Mouse (Mus musculus): Measurements from ENCODE around the gene Nsl1. TPM values are rescaled to one million over a fixed set of nuclear protein-coding genes. Genes with fewer than 3 reads are reported as not detected.

The Nsl1 gene
- polyA plus RNA-seq, 1 experiment from 2014 or later, result 26.4 TPM

DNA sequence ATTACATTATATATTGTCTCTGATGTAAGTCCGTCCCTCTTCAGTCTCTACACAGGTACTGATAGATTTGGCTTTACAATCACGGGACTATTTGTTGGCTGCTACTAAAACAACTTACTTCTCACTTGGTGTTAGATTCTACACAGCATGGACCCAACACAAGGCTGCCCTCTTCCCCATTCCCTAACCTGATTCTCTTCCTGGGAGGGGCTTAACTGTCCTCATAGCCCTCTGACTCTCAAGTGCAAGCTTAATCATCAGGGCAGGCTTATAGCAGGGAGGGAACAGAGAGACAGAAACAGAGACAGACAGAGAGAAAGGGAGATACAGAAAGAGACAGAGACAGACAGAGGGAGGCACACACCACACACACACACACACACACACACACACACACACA, 68.9 kb downstream of the Nsl1 start:
- Histone ChIP-seq H3K4me2 (no peak overlapping the region), H3K4me3 (replicated peaks) (no peak overlapping the region), H3K27ac (no peak overlapping the region), H3K4me1 (no peaks in the 10 kb centered on the region; the same call in 1 of the 2 replicates), H3K27me3 (0 out of 2 replicates have a peak, but pooled peaks cover 3% of the 10 kb centered on the region), H3K36me3 (replicated peaks) (no peaks in the 10 kb centered on the region), H3K9me3 (peaks cover 10% of the 10 kb centered on the region), H3K9ac (no peak overlapping the region)
- 86% methylated on average over 2 of the region's 2 CpGs for WGBS
- ATAC-seq (ENCODE audit: low FRiP score), result no peak

DNA sequence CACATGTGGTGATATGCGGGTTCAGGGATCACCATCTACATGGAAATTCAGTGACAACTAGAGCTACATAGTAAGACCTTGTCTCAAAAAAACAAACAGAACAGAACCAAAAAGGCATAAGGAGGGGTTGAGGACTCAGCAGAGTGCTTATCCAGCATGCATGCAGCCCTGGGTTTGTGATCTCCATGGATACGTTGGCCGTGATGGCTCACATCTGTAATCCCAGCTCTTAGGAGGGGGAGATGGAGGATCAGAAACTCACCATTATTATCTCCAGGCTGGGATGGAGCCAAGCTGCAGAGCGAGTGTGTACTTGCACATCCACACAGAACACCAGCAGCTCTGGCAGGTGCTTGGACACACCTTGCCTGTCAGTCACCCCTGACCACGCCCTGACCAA, 69.4 kb downstream of the Nsl1 start:
- Histone ChIP-seq H3K27me3 (0 out of 2 replicates have a peak, but pooled peaks cover 3% of the 10 kb centered on the region), H3K9ac (no peak overlapping the region), H3K36me3 (replicated peaks) (no peaks in the 10 kb centered on the region), H3K4me2 (no peak overlapping the region), H3K4me1 (no peaks in the 10 kb centered on the region; the same call in 1 of the 2 replicates), H3K4me3 (replicated peaks) (no peak overlapping the region), H3K27ac (no peak overlapping the region), H3K9me3 (peaks cover 10% of the 10 kb centered on the region)
- WGBS, result 89% methylated on average over 5 of the region's 5 CpGs
- ATAC-seq (ENCODE audit: low FRiP score), result no peak

DNA sequence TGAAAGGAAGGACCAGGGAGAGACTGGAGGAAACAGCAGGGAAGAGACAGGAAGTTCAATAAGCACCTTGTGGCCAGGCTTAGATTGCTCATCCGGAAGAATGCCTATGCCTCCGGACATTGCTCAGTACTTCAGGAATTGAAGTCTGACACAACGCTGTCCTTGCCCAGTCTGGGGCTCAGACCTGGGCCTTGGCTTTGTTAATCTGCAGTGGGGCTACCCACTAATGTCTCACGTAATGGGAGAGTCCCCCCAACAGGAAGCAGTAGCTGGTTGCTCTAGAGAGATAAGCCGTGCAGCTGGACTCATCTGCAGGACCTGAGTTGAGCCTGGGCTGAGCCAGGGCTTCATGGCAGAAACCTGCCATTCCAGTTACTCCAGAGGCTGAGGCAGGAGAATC, 70.1 kb downstream of the Nsl1 start:
- H3K4me3 ChIP-seq (replicated peaks), result no peak overlapping the region
- no peak overlapping the region for H3K9ac ChIP-seq
- H3K36me3 ChIP-seq (replicated peaks), result no peaks in the 10 kb centered on the region
- H3K9me3 ChIP-seq, result peaks cover 10% of the 10 kb centered on the region
- no peaks in the 10 kb centered on the region; the same call in 1 of the 2 replicates for H3K4me1 ChIP-seq
- H3K27ac ChIP-seq, result no peak overlapping the region
- ATAC-seq (ENCODE audit: low FRiP score), result no peak
- 0 out of 2 replicates have a peak, but pooled peaks cover 3% of the 10 kb centered on the region for H3K27me3 ChIP-seq
- no peak overlapping the region for H3K4me2 ChIP-seq
- 77% methylated on average over 5 of the region's 5 CpGs for WGBS

DNA sequence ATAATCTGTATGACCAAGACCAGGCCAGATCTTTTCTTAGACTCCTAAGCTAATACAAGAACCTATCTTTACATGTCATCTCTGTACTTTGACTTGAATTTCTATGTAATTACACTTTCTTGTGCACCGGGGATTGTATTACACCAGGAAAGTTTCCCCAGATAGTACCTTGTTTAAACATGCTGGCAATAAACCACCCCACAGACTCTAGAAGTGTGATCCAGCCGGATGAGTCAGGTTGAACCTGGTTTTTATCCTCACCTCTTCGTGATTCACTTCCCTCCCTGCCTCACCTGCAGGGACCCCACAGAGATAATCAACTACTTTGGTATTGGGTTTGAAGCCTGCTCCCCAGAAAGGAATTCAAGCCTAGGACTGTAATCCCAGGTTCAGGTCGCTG, 72.6 kb downstream of the Nsl1 start:
- no peak for ATAC-seq (ENCODE audit: low FRiP score)
- Histone ChIP-seq H3K9ac (no peak overlapping the region), H3K9me3 (no peaks in the 10 kb centered on the region), H3K27ac (no peak overlapping the region), H3K4me3 (replicated peaks) (no peak overlapping the region), H3K27me3 (0 out of 2 replicates have a peak, but pooled peaks cover 3% of the 10 kb centered on the region), H3K4me1 (no peaks in the 10 kb centered on the region; the same call in none of the 2 replicates), H3K4me2 (no peak overlapping the region), H3K36me3 (replicated peaks) (no peaks in the 10 kb centered on the region)
- WGBS, result 54% methylated on average over 4 of the region's 4 CpGs

Other genes starting within 250 kb of the Nsl1 start
- 22.5 and 25.5 TPM in 2 replicates for gene Rps6kc1, start 151.2 kb upstream of the Nsl1 start, polyA plus RNA-seq (2016; fragmentation: Nextera tagmentation; extraction: Ambion mirVana)
- 63.7 and 65.3 TPM in 2 replicates for gene Angel2, start 137.9 kb upstream of the Nsl1 start, polyA plus RNA-seq (2016; fragmentation: Nextera tagmentation; extraction: Ambion mirVana)
- gene Vash2, start 83.7 kb upstream of the Nsl1 start, polyA plus RNA-seq (2016; fragmentation: Nextera tagmentation; extraction: Ambion mirVana), result 65.0 and 65.5 TPM in 2 replicates
- 9.7 and 11.5 TPM in 2 replicates for gene Flvcr1, start 36.9 kb upstream of the Nsl1 start, polyA plus RNA-seq (2016; fragmentation: Nextera tagmentation; extraction: Ambion mirVana)
- not detected in 2 replicates for gene Spata45, start 26.4 kb upstream of the Nsl1 start, polyA plus RNA-seq (2016; fragmentation: Nextera tagmentation; extraction: Ambion mirVana)
- gene Tatdn3, start 80 bp upstream of the Nsl1 start, polyA plus RNA-seq (2016; fragmentation: Nextera tagmentation; extraction: Ambion mirVana), result 11.9 and 15.3 TPM in 2 replicates
- 3.5 and 3.7 TPM in 2 replicates for gene Batf3, start 34.8 kb downstream of the Nsl1 start, polyA plus RNA-seq (2016; fragmentation: Nextera tagmentation; extraction: Ambion mirVana)
- gene Fam71a, start 101.8 kb downstream of the Nsl1 start, polyA plus RNA-seq (2016; fragmentation: Nextera tagmentation; extraction: Ambion mirVana), result not detected in 2 replicates
- gene Atf3, start 155.0 kb downstream of the Nsl1 start, polyA plus RNA-seq (2016; fragmentation: Nextera tagmentation; extraction: Ambion mirVana), result 0.96 and 1.7 TPM in 2 replicates

Data from forebrain, embryonic 12.5 days (tissue).